Mouse (Mus musculus) cerebellum, adult 2 months (tissue): ENCODE data around the gene Dusp8.

Experiments used
- CTCF ChIP-seq: fragments of 200-500 bp; IDR thresholded peaks from 2 replicates; pipeline ENCODE4 v1.5.1; 2011; ENCODE audit warnings: low read depth, mild to moderate bottlenecking, control low read depth, low read length, moderate library complexity, borderline replicate concordance; ENCODE audit not compliant: insufficient read depth
- POLR2A ChIP-seq: fragments of 200-500 bp; IDR thresholded peaks from 2 replicates; pipeline ENCODE4 v1.6.1; 2011; ENCODE audit warnings: low read length, control low read depth, borderline replicate concordance; ENCODE audit not compliant: insufficient read depth

DNA sequence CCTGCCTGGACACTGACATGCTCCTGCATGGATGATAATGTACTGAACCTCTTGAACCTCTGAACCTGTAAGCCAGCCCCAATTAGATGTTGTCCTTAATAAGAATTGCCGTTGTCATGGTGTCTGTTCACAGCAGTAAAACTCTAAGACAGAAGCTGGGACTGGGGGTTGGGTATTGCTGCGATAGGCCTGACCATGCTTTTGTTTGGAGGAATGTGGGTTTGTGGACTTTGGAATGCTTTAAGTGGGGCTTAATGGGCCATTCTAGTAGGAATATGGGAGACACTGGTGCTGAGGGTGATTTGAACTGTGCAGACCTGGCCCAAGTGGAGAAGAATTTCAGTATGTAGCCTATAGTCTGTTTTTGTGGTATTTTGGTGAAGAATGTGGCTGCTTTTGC is 50.3 kb downstream of the Dusp8 start:
- no peak for TF ChIP-seq CTCF
- no peak for TF ChIP-seq POLR2A
